Mouse (Mus musculus) leukemia stem cell, adult 10-12 weeks (primary cell): ENCODE measurements around the gene Ssmem1. TPM values are rescaled to one million over a fixed set of nuclear protein-coding genes. Genes with fewer than 3 reads are reported as not detected.

Experiments
- polyA plus RNA-seq: library from polyadenylated mRNA; stranded (reverse); fragments of >175 nt; gene quantifications from 2 replicates; pipeline ENCODE4 v1.2.3, GENCODE M21; 2012; ENCODE audit warnings: low replicate concordance

The Ssmem1 gene
- polyA plus RNA-seq: not detected in 2 replicates

DNA sequence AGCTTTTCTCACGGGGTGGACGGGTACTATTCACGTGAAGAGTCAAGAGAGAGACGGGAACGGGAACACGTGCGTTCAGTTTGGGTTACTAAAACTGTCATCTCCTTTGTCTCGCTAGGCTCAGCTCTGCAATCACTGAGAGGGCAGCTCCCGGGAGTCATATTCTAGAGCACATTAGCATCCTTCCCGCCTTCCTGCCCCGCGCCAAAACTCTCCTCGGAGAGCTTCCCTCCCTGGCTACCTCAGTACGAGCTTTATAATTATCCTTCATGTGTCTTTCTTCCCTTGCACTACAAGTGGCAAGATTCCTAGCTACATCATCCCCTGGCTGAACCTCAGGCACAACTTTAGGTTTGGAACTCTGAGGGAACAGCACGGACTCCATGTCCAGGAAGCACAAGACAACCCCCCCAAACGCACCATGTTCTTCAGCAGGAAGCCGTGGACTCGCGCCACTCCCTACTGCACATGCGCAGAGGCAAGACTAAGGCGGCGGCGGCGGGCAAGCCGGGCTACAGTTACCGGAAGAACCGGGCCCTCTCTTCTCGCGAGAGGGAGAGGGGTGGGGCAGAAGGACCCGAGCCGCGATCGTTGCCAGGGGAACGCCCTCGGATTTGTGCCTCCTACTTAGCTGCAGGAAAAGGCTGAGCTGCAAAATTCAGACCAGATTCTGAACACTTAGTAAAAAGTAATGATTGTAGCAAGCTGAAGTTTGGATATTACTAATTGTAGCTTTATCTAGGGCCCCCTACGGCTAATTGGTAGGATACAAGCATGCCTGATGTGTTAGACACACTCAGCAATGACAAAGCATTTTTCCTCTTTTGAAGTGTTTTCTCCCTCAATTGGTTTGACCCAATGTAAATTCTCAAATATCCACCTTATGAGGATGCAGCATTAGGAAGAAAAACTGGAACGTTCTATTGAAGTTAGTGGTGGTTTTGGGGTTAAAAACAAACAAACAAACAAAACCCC, at the start of gene Ssmem1, which contains the start of gene Tmem209:
Ssmem1 (plus strand) TSS at position 585 of the 975 bp plus-strand sequence.
Tmem209 (minus strand) TSS at position 519 of the 975 bp plus-strand sequence.

DNA sequence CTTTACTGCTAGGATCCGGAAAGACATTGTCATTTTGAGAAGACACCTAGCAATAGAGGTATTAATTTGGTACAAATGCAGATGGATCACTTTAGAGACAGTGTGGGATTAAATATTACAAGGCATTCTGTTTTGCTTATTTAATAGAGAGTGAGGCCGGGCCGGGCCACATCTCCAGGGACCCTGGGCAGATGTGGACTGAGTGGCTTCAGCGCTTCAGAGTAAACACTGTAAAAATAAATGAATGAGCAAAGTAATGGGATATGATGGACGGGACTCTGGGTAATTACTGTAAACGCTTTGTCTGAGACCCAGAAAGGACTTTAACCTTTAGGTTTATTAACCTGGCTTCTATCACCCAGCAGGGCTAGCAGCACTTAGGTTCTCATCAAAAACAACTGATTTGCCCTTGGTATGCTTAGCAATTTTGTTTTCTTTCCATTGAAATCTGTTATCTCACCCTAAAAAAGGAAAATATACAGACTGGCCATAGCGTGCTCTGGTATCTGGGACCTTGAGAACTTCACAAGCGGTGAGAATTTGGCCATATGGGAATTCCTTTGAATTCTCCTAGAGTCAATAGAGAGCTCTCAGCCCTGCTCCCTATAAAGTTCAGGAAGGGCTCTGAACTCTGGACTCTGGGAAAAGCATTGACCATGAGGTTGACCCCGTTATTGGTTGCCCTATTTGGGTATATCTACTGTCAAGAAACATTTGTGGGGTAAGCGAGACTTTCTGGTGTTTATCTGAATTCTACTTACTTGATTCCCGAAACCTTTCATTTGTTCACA, 31.6 kb downstream of the Ssmem1 start, which contains the start of gene Cpa2:
Cpa2 (plus strand) TSS at position 574 of the 791 bp plus-strand sequence.

DNA sequence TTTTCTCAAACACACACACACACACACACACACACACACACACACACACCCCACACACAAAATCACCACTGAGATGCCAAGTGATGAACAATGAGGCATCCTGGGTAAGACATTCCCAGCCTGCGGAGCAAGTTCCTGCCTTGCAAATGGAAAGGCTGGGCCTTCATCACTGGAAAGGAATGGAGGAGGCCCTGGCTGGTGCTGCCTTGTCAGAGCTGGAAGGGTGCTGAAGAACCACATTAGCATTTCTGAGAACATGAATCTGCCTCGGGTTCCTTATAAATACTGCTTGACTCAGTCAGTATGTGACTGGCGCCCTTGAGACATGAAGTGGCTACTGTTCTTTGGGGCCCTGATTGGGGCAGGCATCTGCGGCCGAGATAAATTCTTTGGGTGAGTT, 58.4 kb downstream of the Ssmem1 start, which contains the start of gene Cpa4:
Cpa4 (plus strand) TSS at position 301 of the 400 bp plus-strand sequence.

Other genes with a start within 250 kb of the Ssmem1 start
- gene Ube2h, start 205.3 kb upstream of the Ssmem1 start, polyA plus RNA-seq: 29.8 and 85.9 TPM in 2 replicates
- gene Zc3hc1, start 118.8 kb upstream of the Ssmem1 start, polyA plus RNA-seq: 7.8 and 64.0 TPM in 2 replicates
- gene Klhdc10, start 108.0 kb upstream of the Ssmem1 start, polyA plus RNA-seq: 16.2 and 21.6 TPM in 2 replicates
- gene Tmem209, start 66 bp upstream of the Ssmem1 start, polyA plus RNA-seq: 2.5 and 10.6 TPM in 2 replicates
- not detected in 2 replicates for gene Cpa2, start 31.7 kb downstream of the Ssmem1 start, polyA plus RNA-seq
- not detected in 2 replicates for gene Cpa4, start 58.5 kb downstream of the Ssmem1 start, polyA plus RNA-seq
- gene Cpa5, start 101.2 kb downstream of the Ssmem1 start, polyA plus RNA-seq: not detected in 2 replicates
- 0.11 TPM in 1 of 2 replicates, not detected in the other for gene Cpa1, start 129.4 kb downstream of the Ssmem1 start, polyA plus RNA-seq
- 34.0 and 34.1 TPM in 2 replicates for gene Cep41, start 183.9 kb downstream of the Ssmem1 start, polyA plus RNA-seq
- 1.5 and 18.1 TPM in 2 replicates for gene Mest, start 213.7 kb downstream of the Ssmem1 start, polyA plus RNA-seq